Mouse (Mus musculus): Measurements from ENCODE around the gene Ctsc.

Ctsc gene

DNA sequence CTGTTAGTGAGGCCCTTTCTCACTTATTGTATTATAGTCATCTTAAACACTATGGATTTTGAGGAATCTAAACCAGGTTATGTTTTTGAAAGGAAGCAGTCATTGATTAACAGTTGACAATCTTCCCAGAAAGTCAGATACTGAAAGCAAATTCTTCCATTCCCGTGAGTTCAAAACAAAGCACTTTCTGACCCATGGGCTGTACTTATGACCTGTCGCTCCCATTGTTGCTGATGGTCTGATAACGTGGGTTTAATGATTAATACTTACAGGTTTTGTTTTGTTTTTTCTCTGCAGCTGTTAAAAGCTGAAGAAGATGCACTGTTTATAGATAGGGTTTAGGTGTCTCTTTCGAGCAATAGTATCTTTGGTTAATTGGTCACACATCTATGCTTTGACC is 27.9 kb downstream of the Ctsc start:
- DNase-seq: no peak

DNA sequence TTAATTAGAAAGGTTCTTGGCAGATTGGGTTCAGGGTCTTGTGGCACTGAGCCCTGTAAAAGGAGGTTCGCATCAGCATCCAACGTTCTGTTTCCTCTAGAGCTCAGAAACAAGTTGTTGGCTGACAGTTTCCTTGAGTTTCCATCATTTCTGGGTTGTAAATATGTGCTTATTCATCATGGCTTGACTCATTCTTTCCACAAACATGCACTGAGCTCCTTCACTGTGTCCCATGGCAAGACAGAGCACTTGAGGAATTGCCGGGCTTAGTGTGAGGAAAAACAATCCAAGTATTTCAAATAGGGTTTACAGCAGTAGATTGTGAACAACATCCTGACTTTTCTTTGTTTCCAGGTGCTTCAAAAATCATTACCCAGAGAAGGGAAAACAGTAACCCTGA is 28.8 kb downstream of the Ctsc start:
- no peak for DNase-seq

DNA sequence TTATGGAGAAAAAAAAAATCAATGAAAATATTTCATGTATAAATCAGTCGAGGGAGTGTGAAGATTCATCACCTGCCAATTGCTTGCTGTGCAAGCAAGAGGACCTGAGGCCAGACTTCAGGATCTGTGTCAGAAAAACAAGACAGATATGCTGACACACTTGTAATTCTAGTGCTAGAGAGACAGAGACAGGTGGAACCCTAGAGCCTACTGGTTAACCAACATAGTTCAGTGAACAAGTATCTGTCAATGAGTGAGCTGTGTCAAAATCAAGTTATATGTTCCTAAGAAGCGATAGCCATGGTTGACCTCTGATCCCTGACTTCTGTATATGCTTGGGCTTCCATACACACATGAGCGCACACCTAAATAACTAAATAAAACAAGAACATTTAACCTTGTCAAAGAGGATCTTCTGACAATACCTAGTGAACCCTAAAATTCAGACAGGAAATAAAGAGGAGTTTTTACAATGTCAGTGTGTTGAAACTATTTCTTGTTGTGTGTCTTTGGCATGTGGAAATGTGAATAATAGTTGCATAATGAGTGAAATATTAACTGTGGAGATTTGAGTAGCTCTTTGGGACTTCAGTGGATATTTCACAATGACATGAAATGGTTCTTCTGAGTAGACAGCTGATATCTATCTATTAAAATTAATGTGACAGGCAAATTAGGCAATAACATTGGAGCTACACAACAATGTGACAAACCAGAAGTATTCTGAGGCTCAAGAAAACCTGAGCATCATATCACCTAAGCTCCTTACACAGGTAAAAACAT is 32.7 kb downstream of the Ctsc start:
- DNase-seq: peak; percentile 9

DNA sequence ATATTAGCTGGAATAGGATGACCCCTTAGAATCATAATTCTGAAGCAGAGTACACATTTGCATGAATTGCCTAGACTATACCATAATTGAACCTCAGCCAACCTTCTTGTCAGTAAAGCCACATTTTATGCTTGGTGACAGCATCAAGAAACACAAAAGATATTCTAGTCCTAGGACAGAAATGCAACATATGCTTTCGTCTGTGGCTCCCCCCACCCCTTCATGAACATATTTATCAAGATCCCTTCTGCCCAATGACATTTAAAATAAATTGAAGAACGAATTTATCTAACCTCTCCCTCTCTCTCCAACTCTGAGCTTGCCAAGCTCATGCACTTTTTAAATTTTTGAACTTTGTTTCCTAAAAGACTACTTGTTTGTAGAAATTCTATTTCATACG is 38.5 kb downstream of the Ctsc start:
- no peak for DNase-seq

DNA sequence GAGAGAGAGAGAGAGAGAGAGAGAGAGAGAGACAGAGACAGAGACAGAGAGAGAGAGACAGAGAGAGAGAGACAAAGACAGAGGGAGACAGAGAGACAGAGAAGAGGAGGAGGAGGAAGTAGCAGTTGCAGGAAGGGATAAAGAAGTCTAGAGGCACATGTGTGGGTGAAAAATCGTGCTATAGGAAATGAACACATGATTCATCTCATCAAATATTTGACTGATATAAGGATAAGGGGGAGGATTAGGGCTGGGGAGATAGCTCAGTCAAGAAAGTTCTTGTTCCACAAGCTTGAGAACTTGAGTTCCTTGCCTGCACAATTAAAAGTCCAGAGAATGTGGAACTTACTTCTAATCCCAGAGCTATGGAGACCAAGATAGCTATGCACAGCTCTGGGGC is 40.6 kb downstream of the Ctsc start:
- DNase-seq: no peak

DNA sequence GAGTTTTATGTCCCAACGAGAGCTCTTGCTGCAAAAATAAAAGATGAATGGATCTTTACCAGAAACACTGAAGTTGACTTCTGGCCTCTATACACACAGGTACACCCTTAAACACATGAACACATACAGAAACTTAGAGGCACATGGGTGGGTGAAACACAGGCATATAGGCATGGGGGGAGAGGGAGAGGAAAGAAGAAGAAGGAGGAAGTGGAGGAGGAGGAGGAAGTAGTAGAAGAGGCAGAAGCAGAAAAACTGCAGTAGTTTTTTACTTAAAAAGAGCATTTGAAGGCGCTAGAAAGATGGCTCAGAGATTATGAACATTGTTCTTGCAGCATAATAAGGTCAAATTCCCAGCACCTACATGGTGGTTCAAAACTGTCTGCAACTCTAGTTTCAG is 41.0 kb downstream of the Ctsc start:
- DNase-seq: no peak

DNA sequence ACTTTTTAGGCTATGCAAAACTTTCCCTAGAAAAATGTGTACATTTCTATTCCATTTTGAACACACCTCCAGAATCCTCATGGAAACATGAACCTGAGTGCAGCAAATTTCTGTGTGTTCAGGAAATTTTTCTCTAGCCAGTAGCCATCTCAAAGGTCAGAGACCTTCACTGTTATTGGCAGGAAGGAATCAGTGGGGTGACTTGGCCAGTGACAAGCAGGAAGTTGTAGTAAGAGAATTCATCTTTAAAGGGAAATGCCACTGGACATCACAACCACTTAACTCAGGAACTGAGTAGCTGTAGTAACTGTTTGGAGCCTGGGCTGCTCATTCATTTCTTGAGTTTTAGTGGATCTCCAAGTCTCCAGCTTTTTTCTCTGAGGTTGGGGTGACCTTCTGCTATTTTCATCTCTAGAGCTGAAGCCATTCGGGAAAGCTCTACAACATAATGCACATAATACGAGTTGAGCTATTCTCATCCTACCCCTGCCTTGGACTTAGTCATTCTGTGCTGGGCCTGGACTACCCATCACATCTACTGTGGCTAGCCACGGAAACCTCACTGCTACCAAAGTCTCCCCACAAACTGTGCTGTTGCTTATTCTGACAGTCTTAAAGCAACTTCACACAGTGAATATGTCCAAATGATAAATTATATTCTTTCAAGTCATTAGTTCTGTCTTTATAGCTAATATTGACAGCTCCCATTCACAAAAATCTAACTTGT is 41.7 kb downstream of the Ctsc start:
- DNase-seq: no peak

DNA sequence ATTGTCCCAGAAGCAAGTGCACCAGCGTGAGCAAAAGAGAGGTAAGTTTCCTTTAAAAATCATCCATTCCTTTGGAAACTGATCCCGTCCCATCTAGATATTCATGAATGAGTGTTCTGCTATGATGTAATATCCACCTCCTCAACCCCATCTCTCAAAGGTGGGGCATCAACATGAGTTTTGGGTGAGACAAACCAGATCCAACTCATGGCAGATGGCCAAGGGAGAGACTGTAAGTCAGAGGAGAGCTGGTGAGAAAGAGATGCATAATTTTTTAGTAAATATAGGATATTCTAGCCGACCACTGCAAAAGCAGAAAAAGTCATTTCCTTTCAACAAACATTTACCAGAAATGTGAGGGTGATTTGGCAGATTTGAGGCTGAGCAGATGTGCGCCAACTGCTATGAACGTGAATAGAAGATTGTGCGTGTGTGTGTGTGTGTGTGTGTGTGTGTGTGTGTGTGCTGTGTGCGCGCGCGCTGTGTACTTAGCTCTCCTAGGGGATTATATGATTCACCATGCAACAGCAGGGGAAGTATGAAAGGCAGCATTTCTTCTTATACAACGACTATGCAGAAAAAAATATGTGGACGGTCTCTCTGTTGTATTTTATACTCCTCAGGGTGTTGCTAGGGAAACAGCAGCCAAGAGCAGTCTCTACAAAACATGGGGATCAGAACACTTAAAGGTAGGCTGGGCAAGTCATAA is 42.9 kb downstream of the Ctsc start:
- no peak for DNase-seq

DNA sequence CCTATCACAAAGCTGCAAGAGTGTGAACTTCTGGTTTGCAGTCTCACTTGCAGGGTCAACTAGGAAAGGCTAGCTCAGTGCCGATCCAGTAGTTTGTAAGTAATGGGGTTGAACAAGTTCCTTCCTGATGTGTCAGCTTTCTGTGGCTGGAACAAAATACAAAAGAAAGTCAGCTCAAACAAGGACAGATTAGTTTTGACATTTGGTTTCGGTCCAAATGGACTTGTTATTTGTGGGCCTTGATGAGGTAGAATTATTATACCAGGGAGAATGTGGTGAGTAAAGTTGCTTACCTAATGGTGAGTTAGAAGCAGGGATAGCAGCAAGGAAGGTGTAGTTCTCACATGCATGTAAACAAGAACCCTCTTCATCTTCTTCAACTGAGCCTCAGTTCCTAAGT is 44.5 kb downstream of the Ctsc start:
- DNase-seq: no peak

DNA sequence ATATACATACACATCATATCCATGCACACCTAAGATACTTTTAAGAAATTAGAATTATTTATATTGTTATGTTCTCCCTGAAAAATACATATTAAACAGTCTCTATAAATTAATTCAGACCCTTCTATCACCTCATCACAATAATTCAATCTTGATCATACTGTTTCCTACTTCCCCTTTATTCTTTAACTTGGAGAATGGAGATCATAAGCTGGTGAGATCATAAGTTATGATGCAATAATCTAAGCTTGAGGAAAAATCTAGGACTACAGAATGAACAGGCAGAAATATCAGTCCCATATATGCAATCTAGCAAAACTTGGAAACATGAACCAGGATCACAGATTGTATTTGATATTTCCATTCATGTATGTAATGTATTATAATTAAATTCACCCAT is 49.6 kb downstream of the Ctsc start:
- no peak for DNase-seq

DNA sequence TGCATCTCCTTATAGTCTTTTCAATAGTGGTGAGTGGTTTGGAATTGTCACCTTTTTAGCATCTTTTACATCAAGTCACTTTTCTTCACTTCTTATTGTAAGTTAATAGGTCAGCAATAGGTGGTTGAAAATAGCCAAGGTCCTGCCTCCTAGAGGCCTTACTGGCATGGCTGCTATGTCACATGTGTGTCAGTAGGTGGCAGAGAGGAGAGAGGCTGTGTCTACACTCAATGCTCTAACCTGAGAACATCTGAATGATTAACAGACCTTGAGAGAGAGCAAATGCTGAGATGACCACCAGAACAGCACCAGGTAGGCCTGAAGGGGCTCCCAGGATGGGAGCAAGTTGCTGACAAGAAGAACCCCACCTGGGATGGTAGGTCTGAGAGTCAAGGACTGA is 65.9 kb downstream of the Ctsc start:
- DNase-seq: peak; percentile 43

DNA sequence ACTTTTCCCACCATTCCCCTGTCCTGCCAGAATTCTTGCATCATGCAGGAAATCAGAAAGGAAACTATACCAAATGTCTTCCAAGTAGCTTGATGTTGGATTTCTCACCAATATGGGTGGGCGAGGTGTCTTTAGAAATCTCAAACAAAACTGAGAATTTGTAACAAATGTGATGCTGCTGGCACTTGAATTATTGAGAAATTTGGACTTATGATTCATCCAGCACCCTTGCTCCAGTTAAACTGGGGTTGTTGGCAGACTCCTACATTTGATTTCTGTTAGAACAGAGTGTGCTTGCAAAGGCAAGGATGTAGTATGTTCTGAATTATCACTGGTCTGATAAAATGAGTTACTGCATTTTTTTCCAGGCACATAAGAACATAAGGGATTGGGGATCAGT is 68.2 kb downstream of the Ctsc start:
- no peak for DNase-seq

DNA sequence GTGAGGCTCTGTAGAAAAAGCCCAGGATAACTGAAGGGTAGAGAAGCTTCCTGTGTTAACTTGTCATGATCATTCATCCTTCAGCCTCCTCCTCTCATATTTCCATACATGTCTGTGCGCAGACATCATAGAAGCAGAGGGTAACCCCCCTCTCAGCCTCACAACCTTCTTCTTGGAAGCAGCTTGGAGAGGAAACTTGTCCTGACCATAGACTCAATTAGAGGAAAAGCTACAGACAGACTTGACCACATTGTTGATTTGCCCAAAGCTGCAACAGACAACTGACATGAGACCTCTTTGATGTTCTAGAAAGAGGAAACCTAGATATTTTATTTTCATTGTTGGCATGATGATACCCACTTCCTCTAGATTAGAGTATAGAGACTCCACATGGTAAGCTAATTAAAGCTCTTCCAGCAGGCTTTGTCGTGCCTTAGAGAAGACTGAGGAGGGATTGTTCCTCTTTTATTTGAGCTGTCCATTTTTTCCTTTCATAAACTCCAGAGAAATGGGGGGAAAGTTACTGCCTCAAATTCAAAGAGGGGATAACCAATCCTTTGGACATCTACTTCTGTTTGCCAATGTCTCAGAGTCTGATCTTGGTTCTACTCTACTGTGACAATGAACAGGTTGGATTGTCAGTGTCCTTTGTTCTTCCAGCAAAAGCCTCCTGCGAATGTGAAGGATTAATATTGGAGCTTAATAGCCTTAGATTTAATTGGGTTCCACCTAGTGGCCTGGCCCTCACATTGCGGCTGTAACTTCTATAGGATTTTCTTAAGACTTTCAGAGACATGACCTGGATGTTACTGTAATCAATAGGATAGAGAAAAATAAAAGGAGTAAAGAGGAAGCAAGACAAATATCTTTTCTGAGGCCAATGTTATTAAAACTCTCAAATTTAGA is 79.2 kb downstream of the Ctsc start:
- peak; percentile 40 for DNase-seq

DNA sequence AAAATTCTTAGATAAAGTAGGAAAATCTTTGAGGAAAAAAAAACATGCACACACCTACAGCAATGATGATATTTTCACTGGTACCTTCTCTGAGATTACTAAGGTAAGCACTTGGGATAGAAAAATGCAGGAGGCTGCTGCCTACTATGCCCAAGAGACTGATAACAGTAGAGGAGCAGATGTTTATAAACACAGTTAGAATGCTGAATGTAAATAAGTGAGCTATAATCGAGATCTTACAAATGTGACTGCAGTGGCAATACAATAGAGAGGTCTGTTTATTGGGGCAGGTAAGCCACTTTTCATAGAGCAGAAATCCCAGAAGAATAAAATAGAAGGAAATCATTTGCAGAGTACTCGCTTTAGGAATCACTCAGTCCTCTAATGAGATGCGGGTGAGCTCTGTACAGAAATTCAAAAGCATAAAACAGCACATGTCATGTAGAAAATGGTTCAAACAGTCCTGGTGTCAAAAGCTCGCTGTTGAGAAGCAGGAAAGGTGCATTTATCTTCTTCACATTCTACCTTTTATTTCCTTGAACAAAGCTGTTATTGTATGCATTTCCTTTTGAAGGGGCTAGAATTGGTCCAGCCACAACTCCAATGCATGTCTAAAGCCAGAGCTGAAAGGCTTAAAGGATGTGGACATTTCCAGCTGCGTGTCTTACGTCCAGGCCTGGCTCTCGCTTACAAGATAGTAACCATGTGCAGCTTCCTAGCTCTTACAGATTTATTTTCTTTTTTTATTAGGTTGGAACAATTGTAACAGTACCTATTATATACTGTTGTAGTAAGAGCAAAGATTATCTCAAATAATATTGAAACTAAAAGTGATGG is 80.4 kb downstream of the Ctsc start:
- no peak for DNase-seq
